Mouse (Mus musculus): Measurements from ENCODE around the gene Fam168b. TPM values are rescaled to one million over a fixed set of nuclear protein-coding genes. Genes with fewer than 3 reads are reported as not detected.
A peak's percentile ranks its signal among the peaks of the same experiment; 100 is the strongest.

Fam168b gene
- polyA plus RNA-seq, 1 experiment = 250 TPM

GRCm38 (mm10) chr1:34837951-34838689 lies 4.7 kb downstream of the Fam168b start:
- Histone ChIP-seq H3K4me1 (ENCODE audit: control insufficient read depth, insufficient read depth, low read length) (peaks cover 10% of the 10 kb centered on the region), H3K27ac (ENCODE audit: insufficient read depth, low read length) (0 out of 2 replicates have a peak overlapping the region, but pooled peaks have one; percentile 55)
- TF ChIP-seq CTCF (IDR thresholded peaks at IDR 0.05; ENCODE audit: extremely low read depth, insufficient read depth, low read length) = no peak

GRCm38 (mm10) chr1:34834904-34835303 lies 8.0 kb downstream of the Fam168b start:
- Histone ChIP-seq H3K27ac (ENCODE audit: insufficient read depth, low read length) (no peak overlapping the region), H3K4me1 (ENCODE audit: control insufficient read depth, insufficient read depth, low read length) (peaks cover 13% of the 10 kb centered on the region), H3K4me3 (ENCODE audit: insufficient read depth, low read length) (no peak overlapping the region)
- TF ChIP-seq POLR2A (IDR thresholded peaks at IDR 0.05; ENCODE audit: extremely low read depth, insufficient read depth, low read length) (no peak), CTCF (IDR thresholded peaks at IDR 0.05; ENCODE audit: extremely low read depth, insufficient read depth, low read length) (no peak)

More at GRCm38 (mm10) chr1:34837951-34838689, 4.7 kb downstream of the Fam168b start:
- H3K4me3 ChIP-seq (ENCODE audit: insufficient read depth, low read length) = no peak overlapping the region

- no peak for TF ChIP-seq POLR2A (IDR thresholded peaks at IDR 0.05; ENCODE audit: extremely low read depth, insufficient read depth, low read length)
- no peak for TF ChIP-seq CTCF (IDR thresholded peaks at IDR 0.05; ENCODE audit: extremely low read depth, insufficient read depth, low read length)
- Histone ChIP-seq H3K4me3 (ENCODE audit: insufficient read depth, low read length) (no peak overlapping the region), H3K4me1 (ENCODE audit: control insufficient read depth, insufficient read depth, low read length) (peaks cover 15% of the 10 kb centered on the region), H3K27ac (ENCODE audit: insufficient read depth, low read length) (no peak overlapping the region)
Measured at GRCm38 (mm10) chr1:34831381-34831780, 11.5 kb downstream of the Fam168b start.

- Histone ChIP-seq H3K27ac (ENCODE audit: insufficient read depth, low read length) (no peak overlapping the region), H3K4me3 (ENCODE audit: insufficient read depth, low read length) (no peak overlapping the region), H3K4me1 (ENCODE audit: control insufficient read depth, insufficient read depth, low read length) (peaks cover 16% of the 10 kb centered on the region)
- TF ChIP-seq CTCF (IDR thresholded peaks at IDR 0.05; ENCODE audit: extremely low read depth, insufficient read depth, low read length) = no peak
- no peak for TF ChIP-seq POLR2A (IDR thresholded peaks at IDR 0.05; ENCODE audit: extremely low read depth, insufficient read depth, low read length)
Measured at GRCm38 (mm10) chr1:34830934-34831333, 11.9 kb downstream of the Fam168b start.

GRCm38 (mm10) chr1:34828528-34829294 lies 14.2 kb downstream of the Fam168b start:
- H3K4me1 ChIP-seq (ENCODE audit: control insufficient read depth, insufficient read depth, low read length) = peaks cover 22% of the 10 kb centered on the region
- no peak overlapping the region for H3K27ac ChIP-seq (ENCODE audit: insufficient read depth, low read length)
- TF ChIP-seq POLR2A (IDR thresholded peaks at IDR 0.05; ENCODE audit: extremely low read depth, insufficient read depth, low read length) (no peak), CTCF (IDR thresholded peaks at IDR 0.05; ENCODE audit: extremely low read depth, insufficient read depth, low read length) (no peak)
- no peak overlapping the region for H3K4me3 ChIP-seq (ENCODE audit: insufficient read depth, low read length)

GRCm38 (mm10) chr1:34827900-34828299 lies 15.0 kb downstream of the Fam168b start:
- H3K4me1 ChIP-seq (ENCODE audit: control insufficient read depth, insufficient read depth, low read length) = peaks cover 29% of the 10 kb centered on the region
- TF ChIP-seq POLR2A (IDR thresholded peaks at IDR 0.05; ENCODE audit: extremely low read depth, insufficient read depth, low read length) = no peak
- no peak for TF ChIP-seq CTCF (IDR thresholded peaks at IDR 0.05; ENCODE audit: extremely low read depth, insufficient read depth, low read length)
- H3K4me3 ChIP-seq (ENCODE audit: insufficient read depth, low read length) = no peak overlapping the region
- H3K27ac ChIP-seq (ENCODE audit: insufficient read depth, low read length) = no peak overlapping the region

GRCm38 (mm10) chr1:34825909-34826308 lies 17.0 kb downstream of the Fam168b start:
- H3K4me1 ChIP-seq (ENCODE audit: control insufficient read depth, insufficient read depth, low read length) = peaks cover 27% of the 10 kb centered on the region
- TF ChIP-seq POLR2A (IDR thresholded peaks at IDR 0.05; ENCODE audit: extremely low read depth, insufficient read depth, low read length) (no peak), CTCF (IDR thresholded peaks at IDR 0.05; ENCODE audit: extremely low read depth, insufficient read depth, low read length) (no peak)
- H3K27ac ChIP-seq (ENCODE audit: insufficient read depth, low read length) = no peak overlapping the region
- no peak overlapping the region for H3K4me3 ChIP-seq (ENCODE audit: insufficient read depth, low read length)

GRCm38 (mm10) chr1:34824208-34824607 lies 18.7 kb downstream of the Fam168b start:
- no peak overlapping the region for H3K4me3 ChIP-seq (ENCODE audit: insufficient read depth, low read length)
- TF ChIP-seq CTCF (IDR thresholded peaks at IDR 0.05; ENCODE audit: extremely low read depth, insufficient read depth, low read length) (no peak), POLR2A (IDR thresholded peaks at IDR 0.05; ENCODE audit: extremely low read depth, insufficient read depth, low read length) (no peak)
- H3K27ac ChIP-seq (ENCODE audit: insufficient read depth, low read length) = no peak overlapping the region
- H3K4me1 ChIP-seq (ENCODE audit: control insufficient read depth, insufficient read depth, low read length) = peaks cover 30% of the 10 kb centered on the region

- Histone ChIP-seq H3K4me1 (ENCODE audit: control insufficient read depth, insufficient read depth, low read length) (peaks cover 27% of the 10 kb centered on the region), H3K27ac (ENCODE audit: insufficient read depth, low read length) (no peak overlapping the region), H3K4me3 (ENCODE audit: insufficient read depth, low read length) (no peak overlapping the region)
- TF ChIP-seq CTCF (IDR thresholded peaks at IDR 0.05; ENCODE audit: extremely low read depth, insufficient read depth, low read length) (no peak), POLR2A (IDR thresholded peaks at IDR 0.05; ENCODE audit: extremely low read depth, insufficient read depth, low read length) (no peak)
Measured at GRCm38 (mm10) chr1:34823353-34823752, 19.5 kb downstream of the Fam168b start.

GRCm38 (mm10) chr1:34822746-34823145 lies 20.1 kb downstream of the Fam168b start:
- Histone ChIP-seq H3K4me3 (ENCODE audit: insufficient read depth, low read length) (no peak overlapping the region), H3K4me1 (ENCODE audit: control insufficient read depth, insufficient read depth, low read length) (peaks cover 27% of the 10 kb centered on the region), H3K27ac (ENCODE audit: insufficient read depth, low read length) (no peak overlapping the region)
- no peak for TF ChIP-seq CTCF (IDR thresholded peaks at IDR 0.05; ENCODE audit: extremely low read depth, insufficient read depth, low read length)
- no peak for TF ChIP-seq POLR2A (IDR thresholded peaks at IDR 0.05; ENCODE audit: extremely low read depth, insufficient read depth, low read length)
